Mouse (Mus musculus) 416B (cell line): ENCODE results near the gene Olfr67.
"Not testable (repeated sequence)": the region's sequence is repeated elsewhere in the genome, so short reads cannot be mapped to it uniquely, and the experiment has no call there.

Experiments
- DNase-seq: peaks from one replicate; pipeline ENCODE4 v3.0.0; 2011; ENCODE audit warnings: low read depth

The Olfr67 gene

GRCm38 (mm10) chr7:103791721-103792120, at the start of gene Olfr67:
TSS of gene Olfr67 (minus strand) at chr7:103791821.
- DNase-seq: no peak

DNA sequence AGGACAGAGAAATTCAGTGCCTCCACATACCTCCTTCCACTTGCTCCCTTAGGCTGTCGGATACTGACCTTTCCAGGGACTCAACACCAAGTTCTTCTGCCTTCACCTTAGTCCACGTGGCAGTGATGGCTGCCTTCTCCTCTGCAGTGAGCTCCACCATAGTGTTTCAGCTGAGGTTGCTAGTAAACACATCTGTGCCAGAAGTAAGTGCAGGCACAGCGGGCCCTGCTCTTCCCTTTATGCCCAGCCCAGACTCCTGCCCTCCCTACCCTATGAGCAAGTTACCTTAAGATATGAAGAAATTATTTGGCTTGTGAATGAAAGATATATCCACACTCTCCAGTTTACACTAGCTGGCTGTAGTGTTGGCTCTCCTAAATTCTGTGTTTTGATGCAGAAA, 48.6 kb upstream of the Olfr67 start, which contains the start of gene Hbb-bh2:
TSS of gene Hbb-bh2 (minus strand) at position 253 of the 400 bp plus-strand sequence.
- no peak for DNase-seq

- no peak for DNase-seq
Observed at GRCm38 (mm10) chr7:103827808-103828207, 36.2 kb upstream of the Olfr67 start, which contains the start of gene Hbb-bs. TSS of gene Hbb-bs (minus strand) at chr7:103828096.

DNA sequence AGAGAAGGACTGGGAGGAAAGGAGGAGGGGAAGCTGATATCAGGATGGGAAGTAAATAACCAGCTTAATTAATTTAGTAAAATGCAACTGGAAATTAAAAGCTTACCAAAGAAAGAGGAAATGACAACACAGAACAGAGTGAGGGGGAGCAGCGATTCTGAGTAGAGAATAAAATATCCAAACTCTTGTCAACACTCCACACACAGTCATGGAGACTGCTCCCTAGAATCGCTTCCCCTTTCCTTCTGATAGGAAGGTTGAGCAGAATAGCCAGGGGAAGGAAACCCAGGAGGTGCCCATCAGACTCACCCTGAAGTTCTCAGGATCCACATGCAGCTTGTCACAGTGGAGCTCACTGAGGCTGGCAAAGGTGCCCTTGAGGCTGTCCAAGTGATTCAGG, 35.5 kb upstream of the Olfr67 start:
- DNase-seq: not testable (repeated sequence)

DNA sequence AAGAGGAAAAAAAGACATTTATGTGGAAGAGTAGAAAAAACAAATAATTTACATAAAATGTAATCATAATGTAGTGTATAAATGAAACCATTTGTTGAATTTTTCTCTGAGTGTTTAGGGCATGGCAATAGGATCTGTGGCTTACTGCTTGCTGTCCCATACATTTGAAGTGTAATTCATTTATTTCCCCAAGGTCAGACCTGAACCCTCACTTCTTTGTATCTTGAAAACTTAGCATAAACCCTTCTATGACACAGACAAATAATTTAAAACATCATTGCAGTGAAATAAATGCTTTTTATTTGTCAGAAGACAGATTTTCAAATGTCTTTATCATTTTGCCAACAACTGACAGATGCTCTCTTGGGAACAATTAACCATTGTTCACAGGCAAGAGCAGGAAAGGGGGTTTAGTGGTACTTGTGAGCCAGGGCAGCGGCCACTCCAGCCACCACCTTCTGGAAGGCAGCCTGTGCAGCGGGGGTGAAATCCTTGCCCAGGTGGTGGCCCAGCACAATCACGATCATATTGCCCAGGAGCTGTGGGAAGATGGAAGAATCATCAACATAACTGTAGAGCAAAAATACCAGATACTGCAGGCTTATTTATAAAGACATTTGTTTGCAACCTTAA, 34.8 kb upstream of the Olfr67 start:
- DNase-seq: no peak

DNA sequence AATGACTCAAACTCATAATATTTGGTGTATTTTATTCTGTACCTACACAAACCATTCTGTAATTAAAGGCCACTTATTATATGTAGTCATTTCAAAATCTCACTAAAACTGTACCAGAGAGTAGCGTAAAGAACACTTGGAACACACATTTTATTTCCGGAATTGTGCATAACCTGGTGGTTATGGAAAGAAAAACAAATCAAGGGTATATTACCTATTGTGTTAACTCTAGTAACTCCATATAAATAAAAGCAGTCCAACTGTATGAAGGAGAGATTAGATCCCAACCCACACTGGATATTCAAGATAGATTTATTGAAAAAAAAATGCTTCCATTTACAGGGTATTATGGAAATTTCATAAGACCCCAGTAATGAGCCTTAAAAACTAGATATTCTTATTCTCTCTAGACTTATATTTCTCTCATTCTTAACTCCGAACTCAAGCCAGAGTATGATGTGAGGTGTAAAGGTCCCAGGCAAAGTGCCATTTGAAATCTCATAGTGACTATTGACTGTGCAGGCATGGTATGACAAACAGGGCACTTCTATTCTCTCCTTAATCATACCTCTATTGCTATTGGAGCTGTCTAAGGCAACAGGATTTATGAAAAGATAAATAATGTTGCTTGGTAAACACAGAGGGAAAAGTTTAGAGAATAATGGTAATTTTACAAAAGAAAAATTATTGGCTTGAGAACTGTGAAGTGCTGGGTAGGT, 34.1 kb upstream of the Olfr67 start:
- no peak for DNase-seq

DNA sequence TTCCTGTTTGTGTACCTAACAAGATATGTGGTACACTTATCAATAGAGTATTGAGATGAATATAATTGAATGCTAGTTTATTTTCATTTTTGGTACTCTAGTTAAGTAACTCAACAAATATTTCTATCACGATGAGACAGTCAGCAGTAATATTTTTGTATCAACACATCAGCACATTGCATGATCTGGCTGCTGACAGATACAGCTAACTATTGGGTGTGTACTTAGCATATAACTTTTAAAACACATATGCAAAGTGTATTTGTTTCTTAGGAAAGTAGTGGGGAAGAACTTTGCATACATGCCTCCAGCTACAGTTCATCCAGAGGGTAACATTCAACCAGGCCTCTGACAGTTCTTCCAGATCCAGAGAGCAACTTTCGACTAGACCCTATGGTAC, 33.0 kb upstream of the Olfr67 start:
- no peak for DNase-seq

DNA sequence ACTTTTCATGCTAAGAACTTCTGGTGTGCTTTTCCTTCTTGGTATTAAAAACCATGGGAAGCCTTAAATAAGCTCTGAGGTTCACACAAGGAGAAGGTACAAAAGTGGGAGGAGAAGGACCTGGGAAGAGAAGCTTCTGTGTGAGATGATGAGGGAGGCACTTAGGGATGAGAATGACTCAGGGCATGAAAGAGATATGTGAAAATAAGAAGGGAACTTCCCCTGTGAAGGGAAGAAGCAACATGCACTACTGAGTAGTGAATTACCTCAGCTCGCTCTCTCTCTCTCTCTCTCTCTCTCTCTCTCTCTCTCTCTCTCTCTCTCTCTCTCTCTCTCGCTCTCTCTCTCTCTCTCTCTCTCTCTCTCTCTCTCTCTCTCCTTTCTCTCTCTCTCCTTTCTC, 23.5 kb upstream of the Olfr67 start:
- not testable (repeated sequence) for DNase-seq

- DNase-seq: no peak
Observed at GRCm38 (mm10) chr7:103813766-103814165, 22.1 kb upstream of the Olfr67 start, which contains the start of gene Hbb-bt. TSS of gene Hbb-bt (minus strand) at chr7:103813996.

DNA sequence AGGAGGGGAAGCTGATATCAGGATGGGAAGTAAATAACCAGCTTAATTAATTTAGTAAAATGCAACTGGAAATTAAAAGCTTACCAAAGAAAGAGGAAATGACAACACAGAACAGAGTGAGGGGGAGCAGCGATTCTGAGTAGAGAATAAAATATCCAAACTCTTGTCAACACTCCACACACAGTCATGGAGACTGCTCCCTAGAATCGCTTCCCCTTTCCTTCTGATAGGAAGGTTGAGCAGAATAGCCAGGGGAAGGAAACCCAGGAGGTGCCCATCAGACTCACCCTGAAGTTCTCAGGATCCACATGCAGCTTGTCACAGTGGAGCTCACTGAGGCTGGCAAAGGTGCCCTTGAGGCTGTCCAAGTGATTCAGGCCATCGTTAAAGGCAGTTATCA, 21.5 kb upstream of the Olfr67 start:
- DNase-seq: not testable (repeated sequence)

DNA sequence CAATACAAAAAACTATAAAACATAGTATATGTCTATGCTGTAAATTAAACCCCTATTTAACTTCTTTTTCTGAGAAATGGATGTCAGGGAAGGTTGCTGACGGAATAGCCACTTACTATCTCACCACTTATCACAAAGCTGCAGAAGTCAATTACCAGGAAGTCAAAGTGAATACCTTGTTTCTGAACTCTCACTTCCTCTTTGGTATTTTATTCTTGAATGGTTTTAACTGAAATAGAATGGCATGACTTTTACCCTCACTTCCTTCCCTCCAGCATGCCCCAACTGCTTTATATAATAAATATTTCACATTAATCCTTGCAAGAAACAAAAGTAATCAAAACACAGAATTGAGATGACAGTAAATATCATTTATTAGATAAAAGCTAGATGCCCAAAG, 20.6 kb upstream of the Olfr67 start:
- peak; percentile 61 for DNase-seq

DNA sequence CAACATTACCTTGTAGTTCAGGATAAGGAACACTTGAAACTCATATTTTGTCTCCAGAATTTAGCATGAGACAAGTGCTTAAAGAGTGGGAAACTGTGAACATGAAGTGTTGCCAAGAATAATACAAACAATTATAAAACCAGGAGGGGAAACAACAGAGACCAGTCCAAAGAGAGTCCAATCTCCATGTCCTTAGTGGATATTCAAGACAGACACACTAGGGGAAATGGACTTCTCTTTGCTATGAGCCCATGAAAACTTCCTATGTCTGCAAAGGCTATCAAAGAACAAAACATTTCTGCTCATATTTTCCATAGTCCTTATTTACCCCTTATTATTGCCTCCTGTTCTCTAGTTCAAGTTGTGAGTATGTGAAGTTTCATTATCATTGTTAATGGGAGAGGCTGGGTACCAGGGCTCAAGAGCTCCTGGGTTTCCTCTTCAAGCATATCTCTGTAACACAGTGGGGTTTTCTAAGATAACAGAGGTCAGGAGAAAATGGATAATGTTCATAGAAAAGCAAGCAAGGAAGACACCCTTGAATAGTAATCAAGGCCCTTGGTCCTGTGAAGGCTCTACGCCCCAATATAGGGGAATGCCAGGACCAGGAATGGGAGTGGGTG, 19.7 kb upstream of the Olfr67 start:
- peak; percentile 30 for DNase-seq

DNA sequence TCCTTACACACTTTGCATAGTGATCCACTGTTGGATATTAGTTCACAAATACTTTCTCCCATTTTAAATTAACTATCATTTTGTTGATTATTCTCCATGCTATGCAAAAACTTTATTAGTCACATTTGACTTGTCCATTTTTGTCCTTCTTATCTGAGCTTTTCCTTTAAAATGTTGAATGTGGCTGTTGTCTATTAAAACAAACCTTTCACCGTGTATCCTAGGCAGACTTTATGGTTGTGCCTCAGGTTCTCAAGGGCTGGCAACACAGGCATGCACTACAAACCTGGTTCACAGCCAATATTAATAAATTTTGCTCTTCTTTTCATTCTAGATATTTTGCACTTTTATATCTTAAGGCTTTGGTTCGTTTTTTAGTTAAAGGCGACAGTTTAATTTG, 19.1 kb upstream of the Olfr67 start:
- no peak for DNase-seq

- DNase-seq: no peak
Observed at GRCm38 (mm10) chr7:103810296-103810695, 18.7 kb upstream of the Olfr67 start.

DNA sequence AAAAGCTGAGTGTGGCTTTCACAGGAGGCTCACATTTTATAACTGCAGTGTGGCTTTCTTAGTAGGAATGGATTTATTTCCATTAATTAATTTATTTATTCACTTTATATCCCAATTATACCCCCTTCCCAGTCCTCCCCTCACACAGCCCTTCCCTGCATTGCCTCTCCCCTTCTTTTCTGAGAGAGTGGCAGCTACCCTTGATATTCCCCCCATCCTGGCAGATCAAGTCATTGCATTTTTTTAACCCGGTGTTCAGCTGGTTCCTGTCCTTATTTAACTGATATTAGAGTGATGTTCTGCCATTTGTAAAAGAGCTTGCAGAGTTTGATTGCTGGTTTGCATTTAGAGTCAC, 18.2 kb upstream of the Olfr67 start:
- no peak for DNase-seq

- DNase-seq: peak; percentile 88
Observed at GRCm38 (mm10) chr7:103808971-103809800, 17.6 kb upstream of the Olfr67 start.

DNA sequence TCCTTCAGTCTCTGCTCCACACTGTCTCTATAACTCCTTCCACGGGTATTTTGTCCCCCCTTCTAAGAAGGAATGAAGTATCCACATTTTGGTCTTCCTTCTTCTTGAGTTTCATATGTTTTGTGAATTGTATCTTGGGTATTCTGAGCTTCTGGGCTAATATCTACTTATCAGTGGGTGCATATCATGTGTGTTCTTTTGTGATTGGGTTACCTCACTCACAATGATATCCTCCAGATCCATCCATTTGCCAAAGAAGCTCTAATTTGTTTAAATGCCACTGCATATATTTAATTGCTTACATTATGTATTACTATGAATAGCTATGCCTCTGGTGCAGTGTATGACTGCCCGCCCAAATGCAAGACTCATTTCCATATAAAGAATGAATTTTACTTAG, 16.5 kb upstream of the Olfr67 start:
- not testable (repeated sequence) for DNase-seq

DNA sequence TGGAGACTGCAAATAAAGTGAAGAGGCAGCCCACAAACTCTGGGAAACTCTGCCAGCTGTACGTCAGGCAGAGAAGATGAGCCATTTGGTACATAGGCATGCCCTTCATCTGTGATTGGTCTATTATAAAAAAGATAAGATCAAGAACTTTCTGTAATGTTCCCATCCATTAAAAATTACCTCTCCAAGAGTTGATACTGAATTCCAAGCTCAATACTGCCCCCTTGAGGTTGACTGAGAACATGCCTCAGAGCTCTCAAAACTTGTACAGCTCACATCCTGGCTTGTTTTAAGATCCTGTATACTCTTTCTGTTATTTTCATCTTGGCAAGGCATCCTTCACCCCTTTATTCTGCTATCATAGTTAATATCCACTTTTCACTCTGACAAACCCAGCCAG, 15.2 kb upstream of the Olfr67 start:
- DNase-seq: peak; percentile 81

- peak; percentile 93 for DNase-seq
Observed at GRCm38 (mm10) chr7:103792669-103793388, 1.2 kb upstream of the Olfr67 start.

- no peak for DNase-seq
Observed at GRCm38 (mm10) chr7:103779598-103779997, 12.0 kb downstream of the Olfr67 start, which contains the start of gene Olfr68. TSS of gene Olfr68 (minus strand) at chr7:103779698.

DNA sequence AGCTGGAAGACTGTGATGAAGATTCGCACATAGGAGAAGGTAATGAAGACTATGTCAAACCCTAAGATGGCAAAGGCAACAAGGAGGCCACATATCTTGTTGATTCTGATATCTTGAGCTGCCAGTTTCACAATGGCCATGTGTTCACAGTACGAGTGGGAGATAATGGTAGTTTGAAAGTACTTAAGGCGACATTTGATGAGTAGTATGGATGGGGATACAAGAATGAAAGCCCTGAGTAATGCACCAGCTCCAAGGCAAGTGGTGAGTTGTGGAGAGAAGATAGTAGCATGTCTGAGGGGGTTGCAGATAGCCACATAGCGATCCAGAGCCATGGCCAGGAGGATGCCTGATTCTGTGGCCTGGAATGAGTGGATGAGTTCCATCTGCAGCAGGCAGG, 14.0 kb downstream of the Olfr67 start:
- DNase-seq: not testable (repeated sequence)
